ENCODE assay signal across 8 mouse cellular contexts in the genomic region with DNA sequence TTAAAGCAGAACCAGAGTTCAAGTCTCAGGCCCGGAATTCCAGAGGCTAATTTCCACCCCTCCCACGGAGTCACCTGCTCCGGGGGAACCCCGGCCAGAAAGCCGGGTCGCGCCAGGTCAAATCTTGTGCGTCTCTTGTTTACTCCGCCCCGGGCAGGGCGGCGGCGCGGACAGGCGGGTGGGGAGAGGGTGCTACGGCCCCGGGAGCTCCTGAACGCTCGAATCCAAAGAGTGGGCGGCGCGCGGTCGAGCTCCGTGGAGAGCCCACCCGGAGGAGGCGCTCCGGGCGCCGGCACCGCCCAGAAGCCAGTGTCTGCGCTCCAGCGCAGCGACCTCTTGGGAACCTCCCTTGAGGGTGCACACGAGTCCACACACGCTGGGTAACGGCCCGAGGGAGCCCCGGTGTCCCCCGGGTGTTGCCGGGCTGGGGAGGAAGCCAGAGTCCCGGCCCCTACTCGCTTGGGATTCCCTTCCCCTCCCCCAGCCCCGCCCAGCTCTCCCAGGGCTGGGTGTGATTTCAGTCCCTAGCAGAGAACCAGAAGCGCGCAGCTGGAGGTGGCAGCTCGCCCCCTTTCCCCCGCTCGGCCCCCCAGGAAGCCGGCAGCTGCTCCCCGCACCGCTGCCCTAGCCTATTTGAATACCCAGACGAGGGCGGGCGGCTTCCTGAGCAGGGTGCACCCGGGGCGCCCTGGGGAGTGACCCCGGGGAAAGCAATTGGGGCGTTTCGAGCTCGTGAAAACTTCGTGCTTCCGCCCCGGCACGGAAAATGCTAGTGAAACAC. TPM values are rescaled to one million over a fixed set of nuclear protein-coding genes. Genes with fewer than 3 reads are reported as not detected.
DNase-seq lines count a peak whose midpoint lies in the region; ATAC-seq and TF ChIP-seq lines count a peak whose summit lies in the region.

No protein-coding gene starts in this region.

- under 1% methylated on average over 54 of the region's 65 CpGs for WGBS in hindbrain, embryonic 16.5 days
- WGBS in macrophage (ENCODE audit: missing documents) = under 1% methylated on average over 64 of the region's 65 CpGs

- no peaks in the 10 kb centered on the region for H3K27me3 ChIP-seq in Patski
- H3K27me3 ChIP-seq in hindbrain, embryonic 16.5 days (replicated peaks; ENCODE audit: control insufficient read depth, insufficient read depth, low read length) = no peaks in the 10 kb centered on the region

- CTCF ChIA-PET in Patski (lab: Charles Lee) = no interaction called here

- peak overlapping the region; percentile 100 for H3K4me2 ChIP-seq in hindbrain, embryonic 16.5 days (ENCODE audit: low read length)

- H3K36me3 ChIP-seq in hindbrain, embryonic 16.5 days (ENCODE audit: control insufficient read depth, insufficient read depth, low read length) = no peaks in the 10 kb centered on the region
- H3K36me3 ChIP-seq in macrophage (ENCODE audit: inconsistent target) = no peaks in the 10 kb centered on the region

- ATAC-seq in Patski = peak; percentile 27
- ATAC-seq in hindbrain, embryonic 16.5 days = peak; percentile 25

- H3K27ac ChIP-seq in gastrocnemius, adult 2 months = peak overlapping the region; percentile 99
- H3K27ac ChIP-seq in hindbrain, embryonic 16.5 days (ENCODE audit: low read depth, low read length) = peak overlapping the region; percentile 98
- H3K27ac ChIP-seq in macrophage = peak overlapping the region; percentile 76

- H3K79me2 ChIP-seq in macrophage (ENCODE audit: inconsistent target) = no peaks in the 10 kb centered on the region

- peaks cover 3% of the 10 kb centered on the region; the same call in 1 of the 2 replicates for H3K4me1 ChIP-seq in hindbrain, embryonic 16.5 days (ENCODE audit: control insufficient read depth, insufficient read depth, low read depth, low read length)

- H3K9me3 ChIP-seq in hindbrain, embryonic 16.5 days (ENCODE audit: control insufficient read depth, low read length) = no peaks in the 10 kb centered on the region

- H3K4me3 ChIP-seq in gastrocnemius, adult 2 months = peak overlapping the region; percentile 95
- H3K4me3 ChIP-seq in hindbrain, embryonic 16.5 days (ENCODE audit: low read length) = peak overlapping the region; percentile 67
- H3K4me3 ChIP-seq in macrophage (ENCODE audit: inconsistent target) = peak overlapping the region; percentile 64

- intact Hi-C loops in gastrocnemius, adult 2 months (cut with DNase I) = loop anchor here (5.0 kb wide), 3 partner anchors 97 to 233 kb away; a partner anchor contains a TSS

- TF ChIP-seq CTCF in Patski (IDR thresholded peaks at IDR 0.05) = no peak
- peak; percentile 29; the same call in 1 of the 2 replicates for TF ChIP-seq CTCF in gastrocnemius, adult 2 months (IDR thresholded peaks at IDR 0.05)

- H3K9ac ChIP-seq in hindbrain, embryonic 16.5 days (ENCODE audit: low read depth, low read length) = peak overlapping the region; percentile 90

- POLR2A ChIA-PET in Patski (lab: Charles Lee) = no interaction called here

- in situ Hi-C loops in Patski (cut with MboI; ENCODE audit: low pct_unique_long_range_greater_than_20kb) = loop anchor here (5.0 to 10.0 kb wide), 4 partner anchors 53 to 390 kb away; no protein-coding TSS in a partner anchor

- DNase-seq in Patski (ENCODE audit: low read depth, low spot score) = no peak
- peak; percentile 83 to 84 for DNase-seq in cerebellum, postnatal 14 days
- DNase-seq in gastrocnemius, adult 2 months = peak; percentile 98
- DNase-seq in left cerebral cortex, adult 8-10 months (ENCODE audit: low spot score in 2 of 2) = peak; percentile 63 to 69
- DNase-seq in retina, postnatal 1 day = peak; percentile 85
- DNase-seq in thymus, postnatal 4 days = peak; percentile 89

RNA-seq across cellular contexts. Expression of a gene that starts 1.2 kb away (rescaled TPM):
- polyA plus RNA-seq in Patski (2021) = 8.8 TPM
- total RNA-seq in gastrocnemius, adult 2 months (2021) = 10 to 100 TPM; 40.5 to 42.0 TPM
- polyA plus RNA-seq in hindbrain, embryonic 16.5 days (2015; fragmentation: Nextera tagmentation; extraction: Ambion mirVana) = 10.6 and 12.5 TPM in 2 replicates
- total RNA-seq in left cerebral cortex, adult 8-10 months (2022) = 100 to 1,000 TPM; 164 to 240 (median 191) TPM
- total RNA-seq in macrophage (2018; cell fraction: chromatin; rRNA removed) = 100 to 1,000 TPM in 9 of 26 experiments, 10 to 100 TPM in 17; 14.2 to 496 (median 34.9) TPM
- total RNA-seq in macrophage (2018; cell fraction: cytosol; rRNA removed) = 10 to 100 TPM in 4 of 26 experiments, 1 to 10 TPM in 22; 2.5 to 66.5 (median 5.7) TPM
- total RNA-seq in macrophage (2018; cell fraction: nucleus; rRNA removed) = 100 to 1,000 TPM in 5 of 26 experiments, 10 to 100 TPM in 21; 10.3 to 337 (median 21.3) TPM
- 2.0 to 3.3 TPM (median 3.2 TPM) in 3 replicates for polyA plus RNA-seq in macrophage (2018)
